Mouse (Mus musculus) cerebellum, adult 2 months (tissue): Measurements from ENCODE around the gene Clpx. TPM values are rescaled to one million over a fixed set of nuclear protein-coding genes. Genes with fewer than 3 reads are reported as not detected.

Source experiments
- DNase-seq, 2 experiments: peaks; one replicate each; pipeline ENCODE4 v3.0.0; 2021
- H3K27ac ChIP-seq: fragments of 200-500 bp; 2 replicates; pipeline ENCODE4 v1.5.1; 2012; ENCODE audit warnings: low read length, control low read depth, inconsistent platforms; ENCODE audit not compliant: insufficient read depth
- H3K27me3 ChIP-seq: fragments of 200-500 bp; 2 replicates; pipeline ENCODE4 v1.6.1; 2012; ENCODE audit warnings: inconsistent platforms, mild to moderate bottlenecking, low read length, moderate library complexity; ENCODE audit not compliant: control insufficient read depth, insufficient read depth
- H3K4me1 ChIP-seq: fragments of 200-500 bp; 2 replicates; pipeline ENCODE4 v1.6.1; 2011; ENCODE audit warnings: low read length; ENCODE audit not compliant: control insufficient read depth, insufficient read depth
- H3K4me3 ChIP-seq: fragments of 200-500 bp; replicated peaks from 2 replicates; pipeline ENCODE3; 2011; ENCODE audit warnings: mild to moderate bottlenecking, low read depth, low read length, control low read depth; ENCODE audit not compliant: insufficient read depth
- CTCF ChIP-seq: fragments of 200-500 bp; IDR thresholded peaks from 2 replicates; pipeline ENCODE4 v1.5.1; 2011; ENCODE audit warnings: low read depth, mild to moderate bottlenecking, control low read depth, low read length, moderate library complexity, borderline replicate concordance; ENCODE audit not compliant: insufficient read depth
- POLR2A ChIP-seq: fragments of 200-500 bp; IDR thresholded peaks from 2 replicates; pipeline ENCODE4 v1.6.1; 2011; ENCODE audit warnings: low read length, control low read depth, borderline replicate concordance; ENCODE audit not compliant: insufficient read depth
- WGBS: fragments of 180-500 bp; shearing (Covaris S2); methylation state at CpG from one replicate; pipeline ENCODE4 v1.1.7; 2018; 5-methylcytosine and 5-hydroxymethylcytosine counted together
- polyA plus RNA-seq: library from polyadenylated mRNA; depleted of rRNA; stranded (reverse); fragments of >200 nt; gene quantifications from 2 replicates; pipeline ENCODE4 v1.2.3, GENCODE M21; 2012

The Clpx gene
- polyA plus RNA-seq, 1 experiment: 26.5 TPM

DNA sequence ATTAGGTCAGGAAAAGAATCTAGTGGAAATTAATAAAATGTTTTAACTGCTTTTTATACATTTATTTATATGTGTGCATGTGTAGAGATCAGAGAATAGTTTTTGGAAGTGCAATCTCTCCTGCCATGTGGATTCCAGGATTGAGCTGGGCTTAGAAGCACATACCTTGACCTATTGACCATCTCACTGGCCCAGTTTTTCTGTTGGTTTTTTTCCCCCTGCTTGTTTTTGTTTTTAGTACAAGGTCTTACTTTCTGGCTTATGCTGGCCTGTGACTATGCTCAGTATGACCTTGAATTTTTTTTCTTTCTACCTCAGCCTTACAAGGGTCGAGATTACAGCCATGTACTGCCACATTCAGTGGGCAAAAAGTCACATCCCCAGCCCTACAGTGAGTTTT, 14.0 kb downstream of the Clpx start:
- TF ChIP-seq CTCF: no peak
- TF ChIP-seq POLR2A: no peak
- WGBS: 74% methylated on average over 1 of the region's 1 CpGs
- no peak for DNase-seq
- H3K27me3 ChIP-seq: no peaks in the 10 kb centered on the region
- no peak overlapping the region for H3K4me3 ChIP-seq
- no peak overlapping the region for H3K27ac ChIP-seq
- H3K4me1 ChIP-seq: peaks cover 3% of the 10 kb centered on the region; the same call in 1 of the 2 replicates

- Histone ChIP-seq H3K4me3 (no peak overlapping the region), H3K4me1 (no peaks in the 10 kb centered on the region), H3K27me3 (no peaks in the 10 kb centered on the region), H3K27ac (no peak overlapping the region)
- WGBS: 93% methylated on average over 4 of the region's 4 CpGs
- no peak for DNase-seq
- TF ChIP-seq POLR2A (no peak), CTCF (no peak)
Observed at GRCm38 (mm10) chr9:65312669-65313357, 18.8 kb downstream of the Clpx start.

DNA sequence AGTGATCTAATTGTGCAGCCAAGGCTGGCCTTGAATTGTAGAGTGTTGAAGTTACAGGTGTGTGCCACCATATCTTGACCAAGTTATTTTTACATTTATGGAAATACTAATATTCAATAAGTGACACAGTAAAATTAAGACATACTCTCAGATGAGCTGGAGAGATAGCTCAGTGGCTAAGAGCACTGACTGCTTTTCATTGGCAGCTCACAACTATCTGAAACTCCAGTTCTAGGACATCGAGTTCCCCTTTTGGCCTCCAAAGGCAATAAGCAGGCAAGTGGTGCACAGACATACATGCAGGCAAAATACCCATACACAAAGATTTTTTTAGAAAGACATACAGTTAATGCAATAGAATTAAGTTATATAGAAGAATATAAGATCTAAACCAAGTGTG, 19.8 kb downstream of the Clpx start:
- Histone ChIP-seq H3K4me3 (no peak overlapping the region), H3K4me1 (no peaks in the 10 kb centered on the region), H3K27me3 (no peaks in the 10 kb centered on the region), H3K27ac (no peak overlapping the region)
- TF ChIP-seq CTCF: no peak
- no peak for TF ChIP-seq POLR2A
- no peak for DNase-seq
- 96% methylated on average over 1 of the region's 1 CpGs for WGBS

- Histone ChIP-seq H3K27me3 (no peaks in the 10 kb centered on the region), H3K4me1 (no peaks in the 10 kb centered on the region), H3K4me3 (no peak overlapping the region), H3K27ac (no peak overlapping the region)
- WGBS: 67% methylated on average over 11 of the region's 11 CpGs
- TF ChIP-seq POLR2A (no peak), CTCF (no peak)
- DNase-seq: no peak
Observed at GRCm38 (mm10) chr9:65322255-65322900, 28.3 kb downstream of the Clpx start.

GRCm38 (mm10) chr9:65325971-65326370, 31.9 kb downstream of the Clpx start:
- H3K4me3 ChIP-seq: no peak overlapping the region
- H3K27ac ChIP-seq: no peak overlapping the region
- no peaks in the 10 kb centered on the region for H3K27me3 ChIP-seq
- H3K4me1 ChIP-seq: no peaks in the 10 kb centered on the region
- no peak for TF ChIP-seq CTCF
- no peak for TF ChIP-seq POLR2A
- no peak for DNase-seq

- no peak for TF ChIP-seq POLR2A
- no peak for TF ChIP-seq CTCF
Observed at GRCm38 (mm10) chr9:65327371-65327770, 33.3 kb downstream of the Clpx start.

DNA sequence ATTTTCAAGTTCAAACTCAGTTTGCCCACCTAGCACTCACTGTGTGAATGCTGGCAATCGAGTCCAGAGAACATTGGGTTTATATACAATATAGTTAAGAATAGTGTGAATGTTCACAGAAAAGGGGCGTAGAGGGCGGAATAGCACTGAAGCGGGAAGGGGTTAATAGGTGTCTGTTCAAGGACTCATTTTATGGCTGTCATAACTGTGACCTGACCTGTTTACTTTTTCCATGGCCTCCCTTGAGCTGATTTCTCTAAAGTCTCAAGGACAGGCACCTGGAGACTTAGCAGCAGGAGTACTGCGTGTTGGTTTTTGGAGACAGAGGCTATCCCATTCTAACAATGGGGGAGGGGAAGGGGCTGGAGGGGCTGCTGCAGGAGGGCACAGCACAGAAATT, 39.9 kb downstream of the Clpx start:
- DNase-seq: no peak
- Histone ChIP-seq H3K27me3 (no peaks in the 10 kb centered on the region), H3K27ac (no peak overlapping the region), H3K4me3 (no peak overlapping the region), H3K4me1 (no peaks in the 10 kb centered on the region)
- TF ChIP-seq POLR2A: no peak
- no peak for TF ChIP-seq CTCF
- 93% methylated on average over 5 of the region's 5 CpGs for WGBS

More at GRCm38 (mm10) chr9:65327371-65327770, 33.3 kb downstream of the Clpx start:
- no peaks in the 10 kb centered on the region for H3K27me3 ChIP-seq
- H3K4me3 ChIP-seq: no peak overlapping the region
- no peaks in the 10 kb centered on the region for H3K4me1 ChIP-seq
- 91% methylated on average over 2 of the region's 2 CpGs for whole genome bisulfite sequencing
- H3K27ac ChIP-seq: no peak overlapping the region
- no peak for DNase-seq

DNA sequence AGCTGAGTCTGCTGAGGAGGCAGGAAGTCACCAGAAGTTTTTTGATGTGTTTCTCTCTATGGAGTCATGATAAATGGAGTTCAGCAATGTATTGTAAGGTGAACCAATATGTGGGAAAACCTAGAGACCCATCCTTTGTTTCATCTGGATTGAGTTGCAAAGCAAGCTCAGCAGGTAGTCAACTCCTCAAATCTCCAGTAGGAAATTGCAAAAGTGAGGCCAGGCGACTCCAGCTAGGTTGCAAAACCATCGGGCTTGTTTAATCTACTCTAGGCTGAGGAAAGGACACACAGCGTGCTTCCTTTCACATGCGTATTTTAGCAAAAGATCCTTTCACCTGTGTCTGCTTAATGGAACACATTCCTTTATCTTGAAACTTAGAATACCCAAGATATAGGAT, 45.1 kb downstream of the Clpx start:
- 81% methylated on average over 4 of the region's 4 CpGs for WGBS
- H3K4me1 ChIP-seq: no peaks in the 10 kb centered on the region
- H3K4me3 ChIP-seq: no peak overlapping the region
- no peak overlapping the region for H3K27ac ChIP-seq
- no peak for DNase-seq
- H3K27me3 ChIP-seq: no peaks in the 10 kb centered on the region
- TF ChIP-seq CTCF (no peak), POLR2A (no peak)
